Mouse (Mus musculus) C2C12 (cell line): ENCODE data around the gene Rnf114. TPM values are rescaled to one million over a fixed set of nuclear protein-coding genes. Genes with fewer than 3 reads are reported as not detected.

ENCODE experiments used
- H3K27me3 ChIP-seq: one replicate; pipeline ENCODE4 v1.6.1; 2011; ENCODE audit not compliant: control insufficient read depth, insufficient read depth, insufficient read length
- H3K36me3 ChIP-seq: one replicate; pipeline ENCODE4 v1.6.1; 2011; ENCODE audit not compliant: control insufficient read depth, insufficient read depth
- H3K4me3 ChIP-seq: one replicate; pipeline ENCODE4 v1.5.1; 2011; ENCODE audit warnings: mild to moderate bottlenecking, control low read depth; ENCODE audit not compliant: poor library complexity, insufficient read depth, severe bottlenecking
- H3K79me2 ChIP-seq: one replicate; pipeline ENCODE4 v1.6.1; 2011; ENCODE audit not compliant: control insufficient read depth, insufficient read depth
- H3K79me3 ChIP-seq: one replicate; pipeline ENCODE4 v1.6.1; 2011; ENCODE audit warnings: low read depth, control low read depth
- H3ac ChIP-seq: one replicate; pipeline ENCODE3; 2011; ENCODE audit warnings: low read depth; ENCODE audit not compliant: control insufficient read depth, insufficient read length
- CEBPB ChIP-seq: IDR thresholded peaks from one replicate; pipeline ENCODE4 v1.6.1; 2011; ENCODE audit warnings: low read depth, mild to moderate bottlenecking, control low read depth, moderate library complexity
- CTCF ChIP-seq: IDR thresholded peaks from one replicate; pipeline ENCODE4 v1.5.1; 2011; ENCODE audit not compliant: control insufficient read depth, insufficient read depth, insufficient read length
- FOSL1 ChIP-seq: IDR thresholded peaks from one replicate; pipeline ENCODE4 v1.8.0; 2011; ENCODE audit warnings: mild to moderate bottlenecking, low read length; ENCODE audit not compliant: poor library complexity, insufficient read depth, severe bottlenecking
- MAX ChIP-seq: IDR thresholded peaks from one replicate; pipeline ENCODE4 v1.6.1; 2011; ENCODE audit warnings: mild to moderate bottlenecking, control low read depth
- MYOD1 ChIP-seq: IDR thresholded peaks from one replicate; pipeline ENCODE4 v1.6.1; 2011; ENCODE audit warnings: low read depth; ENCODE audit not compliant: control insufficient read depth, insufficient read length
- MYOG ChIP-seq: IDR thresholded peaks from one replicate; pipeline ENCODE4 v1.6.1; 2011; ENCODE audit not compliant: control insufficient read depth, insufficient read length; ENCODE audit errors: extremely low read depth
- USF1 ChIP-seq: IDR thresholded peaks from one replicate; pipeline ENCODE4 v1.6.1; 2011; ENCODE audit warnings: low read depth, mild to moderate bottlenecking, control low read depth, moderate library complexity
- polyA plus RNA-seq: library from polyadenylated mRNA; unstranded; fragments of >200 nt; fragmentation: generic; extraction: Trizol; gene quantifications from one replicate; pipeline ENCODE4 v1.2.1, GENCODE M21; 2012; ENCODE audit warnings: missing spikeins

The Rnf114 gene
- polyA plus RNA-seq, 1 experiment, result 35.4 TPM

- no peaks in the 10 kb centered on the region for H3K79me3 ChIP-seq
- no peak for TF ChIP-seq MYOD1
- no peak for TF ChIP-seq MYOG
- TF ChIP-seq USF1, result no peak
- TF ChIP-seq MAX, result no peak
- no peak for TF ChIP-seq CTCF
- no peak for TF ChIP-seq CEBPB
- TF ChIP-seq FOSL1, result no peak
- H3K79me2 ChIP-seq, result peaks cover 13% of the 10 kb centered on the region
- H3ac ChIP-seq, result peak overlapping the region; percentile 4
- no peak overlapping the region for H3K4me3 ChIP-seq
- H3K27me3 ChIP-seq, result no peaks in the 10 kb centered on the region
- H3K36me3 ChIP-seq, result no peaks in the 10 kb centered on the region
Observed at GRCm38 (mm10) chr2:167564551-167565311, 72.3 kb downstream of the Rnf114 start.

- TF ChIP-seq MAX (no peak), CTCF (no peak), CEBPB (no peak), MYOG (no peak)
- Histone ChIP-seq H3K79me2 (peaks cover 13% of the 10 kb centered on the region), H3K36me3 (no peaks in the 10 kb centered on the region), H3K79me3 (no peaks in the 10 kb centered on the region), H3K4me3 (no peak overlapping the region), H3ac (peak overlapping the region; percentile 66), H3K27me3 (no peaks in the 10 kb centered on the region)
Observed at GRCm38 (mm10) chr2:167565312-167565656, 72.8 kb downstream of the Rnf114 start.

- H3ac ChIP-seq, result peak overlapping the region; percentile 66
- no peak overlapping the region for H3K4me3 ChIP-seq
- H3K79me2 ChIP-seq, result peaks cover 13% of the 10 kb centered on the region
- H3K27me3 ChIP-seq, result no peaks in the 10 kb centered on the region
- TF ChIP-seq FOSL1, result no peak
- no peak for TF ChIP-seq CTCF
- TF ChIP-seq MYOG, result no peak
- TF ChIP-seq MAX, result peak; percentile 25
- TF ChIP-seq USF1, result no peak
- TF ChIP-seq CEBPB, result no peak
- no peaks in the 10 kb centered on the region for H3K36me3 ChIP-seq
- H3K79me3 ChIP-seq, result no peaks in the 10 kb centered on the region
Observed at GRCm38 (mm10) chr2:167565682-167566081, 73.2 kb downstream of the Rnf114 start.

Other genes starting within 250 kb of the Rnf114 start
- gene B4galt5, start 143.5 kb upstream of the Rnf114 start, polyA plus RNA-seq, result 56.6 TPM
- gene Slc9a8, start 70.9 kb upstream of the Rnf114 start, polyA plus RNA-seq, result 19.0 TPM
- gene Spata2, start 242 bp downstream of the Rnf114 start, polyA plus RNA-seq, result 10.4 TPM
- 48.1 TPM for gene Snai1, start 45.5 kb downstream of the Rnf114 start, polyA plus RNA-seq
- 237 TPM for gene Ube2v1, start 139.4 kb downstream of the Rnf114 start, polyA plus RNA-seq
- gene Gm20431, start 168.9 kb downstream of the Rnf114 start, polyA plus RNA-seq, result 0.44 TPM
- 23.8 TPM for gene Cebpb, start 196.3 kb downstream of the Rnf114 start, polyA plus RNA-seq
- 34.5 TPM for gene Tmem189, start 197.2 kb downstream of the Rnf114 start, polyA plus RNA-seq